Mouse (Mus musculus) ES-Bruce4 (cell line): ENCODE measurements around the gene Gm49416. TPM values are rescaled to one million over a fixed set of nuclear protein-coding genes. Genes with fewer than 3 reads are reported as not detected.
A peak's percentile ranks its signal among the peaks of the same experiment; 100 is the strongest.

Experiments used
- H3K27ac ChIP-seq: 2 replicates; pipeline ENCODE4 v1.5.1; 2012; ENCODE audit warnings: low read length, inconsistent platforms; ENCODE audit not compliant: insufficient read depth
- H3K27me3 ChIP-seq: 2 replicates; pipeline ENCODE4 v1.6.1; 2012; ENCODE audit warnings: mild to moderate bottlenecking, low read length, inconsistent platforms; ENCODE audit not compliant: control insufficient read depth, poor library complexity, insufficient read depth, severe bottlenecking
- H3K36me3 ChIP-seq: 2 replicates; pipeline ENCODE4 v1.6.1; 2012; ENCODE audit warnings: inconsistent platforms, mild to moderate bottlenecking, low read length, moderate library complexity; ENCODE audit not compliant: control insufficient read depth, poor library complexity, insufficient read depth, severe bottlenecking
- H3K4me1 ChIP-seq: one replicate; pipeline ENCODE4 v1.8.1; 2011; ENCODE audit warnings: low read length; ENCODE audit not compliant: control insufficient read depth, insufficient read depth
- H3K4me3 ChIP-seq: 2 replicates; pipeline ENCODE4 v1.5.1; 2011; ENCODE audit warnings: low read depth, mild to moderate bottlenecking, low read length
- H3K9ac ChIP-seq: 2 replicates; pipeline ENCODE4 v1.6.1; 2012; ENCODE audit warnings: low read depth, mild to moderate bottlenecking, inconsistent platforms; ENCODE audit not compliant: poor library complexity, severe bottlenecking
- H3K9me3 ChIP-seq: replicated peaks from 2 replicates; pipeline ENCODE4 v1.6.1; 2012; ENCODE audit warnings: mild to moderate bottlenecking, low read length, inconsistent platforms; ENCODE audit not compliant: control insufficient read depth, poor library complexity, insufficient read depth, severe bottlenecking
- CTCF ChIP-seq: IDR thresholded peaks from one replicate; pipeline ENCODE4 v1.8.1; 2011; ENCODE audit warnings: low read depth, low read length
- EP300 ChIP-seq: IDR thresholded peaks from 2 replicates; pipeline ENCODE4 v1.6.1; 2011; ENCODE audit warnings: low read depth, low read length; ENCODE audit not compliant: insufficient read depth
- POLR2A ChIP-seq: IDR thresholded peaks from one replicate; pipeline ENCODE4 v1.8.1; 2011; ENCODE audit warnings: low read length; ENCODE audit not compliant: insufficient read depth
- polyA plus RNA-seq: library from polyadenylated mRNA; stranded (reverse); fragments of >200 nt; gene quantifications from 2 replicates; pipeline ENCODE4 v1.2.4, GENCODE M21; 2011; ENCODE audit warnings: low read depth; ENCODE audit not compliant: missing spikeins, insufficient read depth, insufficient read length

The Gm49416 gene
- polyA plus RNA-seq, 1 experiment = 11.9 TPM

DNA sequence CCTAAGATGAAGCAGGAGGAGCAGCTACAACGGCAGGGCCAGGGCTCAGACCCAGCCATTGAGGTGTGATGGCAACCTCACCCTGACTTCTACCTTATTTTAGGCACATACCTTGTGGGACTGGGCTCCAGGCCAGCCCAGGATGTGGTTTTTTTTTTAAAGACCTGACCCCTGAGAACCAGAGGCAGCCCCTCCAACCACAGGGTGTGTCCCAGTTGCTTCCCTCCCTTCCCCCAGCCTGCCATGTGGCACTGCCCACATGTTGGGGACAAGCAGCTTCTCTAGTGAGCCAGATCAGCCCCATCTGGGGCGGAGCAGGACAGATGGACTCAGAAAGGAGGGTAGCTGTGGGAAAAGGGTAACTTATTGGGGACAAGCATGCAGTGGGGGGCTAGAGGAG, 38.0 kb downstream of the Gm49416 start:
- TF ChIP-seq EP300 = no peak
- TF ChIP-seq CTCF = no peak
- TF ChIP-seq POLR2A = no peak
- Histone ChIP-seq H3K9ac (no peak overlapping the region), H3K27me3 (no peaks in the 10 kb centered on the region), H3K4me1 (no peaks in the 10 kb centered on the region), H3K27ac (no peak overlapping the region), H3K4me3 (no peak overlapping the region), H3K36me3 (peaks cover 3% of the 10 kb centered on the region; the same call in 1 of the 2 replicates), H3K9me3 (no peaks in the 10 kb centered on the region)

DNA sequence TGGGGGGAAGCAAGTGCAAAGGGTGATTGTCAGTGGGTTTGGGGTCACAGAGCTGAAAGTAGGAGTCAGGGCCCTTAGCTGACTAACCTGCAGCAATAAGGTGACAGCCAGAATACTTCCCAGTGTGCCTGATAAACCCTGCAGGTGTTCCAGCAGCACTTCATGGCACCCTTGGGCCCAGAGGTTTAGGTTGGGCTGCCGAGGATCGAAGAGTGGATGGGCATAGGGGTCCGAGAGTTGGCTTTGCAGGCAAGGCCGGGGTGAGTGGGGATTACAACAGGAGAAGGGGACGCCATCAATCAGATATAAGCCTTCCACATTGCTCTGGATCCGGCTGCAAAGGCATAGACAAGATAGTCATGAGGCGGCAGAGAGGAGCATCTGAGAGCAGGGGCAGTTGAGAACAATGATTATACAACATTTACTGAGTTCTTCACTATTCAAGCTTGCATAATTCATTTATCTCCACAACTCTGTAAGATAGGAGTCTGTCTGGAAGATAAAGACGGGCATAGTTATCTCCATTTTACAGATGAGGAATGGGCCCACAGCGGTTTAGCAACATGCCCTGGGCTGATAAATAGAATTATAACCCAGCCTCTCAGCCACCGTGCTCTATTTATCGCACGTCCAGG, 39.3 kb downstream of the Gm49416 start:
- TF ChIP-seq CTCF (no peak), POLR2A (no peak), EP300 (no peak)
- Histone ChIP-seq H3K9ac (no peak overlapping the region), H3K4me3 (no peak overlapping the region), H3K27me3 (no peaks in the 10 kb centered on the region), H3K36me3 (no peaks in the 10 kb centered on the region), H3K27ac (no peak overlapping the region), H3K9me3 (no peaks in the 10 kb centered on the region), H3K4me1 (no peaks in the 10 kb centered on the region)

- Histone ChIP-seq H3K36me3 (no peaks in the 10 kb centered on the region), H3K9me3 (no peaks in the 10 kb centered on the region), H3K27me3 (no peaks in the 10 kb centered on the region), H3K9ac (peak overlapping the region; percentile 93), H3K4me1 (no peaks in the 10 kb centered on the region), H3K27ac (no peak overlapping the region), H3K4me3 (peak overlapping the region; percentile 63)
- TF ChIP-seq CTCF = no peak
- TF ChIP-seq EP300 = no peak
- no peak for TF ChIP-seq POLR2A
These were observed 40.0 kb downstream of the Gm49416 start for GRCm38 (mm10) chr19:8928689-8929223.

GRCm38 (mm10) chr19:8929224-8930088, 40.7 kb downstream of the Gm49416 start, which contains the start of the genes Rom1 and Eml3:
TSS of gene Rom1 (minus strand) at chr19:8929356.
TSS of gene Eml3 (plus strand) at chr19:8929552.
- no peaks in the 10 kb centered on the region for H3K4me1 ChIP-seq
- H3K9me3 ChIP-seq = no peaks in the 10 kb centered on the region
- H3K4me3 ChIP-seq = peak within 1 kb of the TSS; percentile 63
- H3K9ac ChIP-seq = peak within 1 kb of the TSS; percentile 93
- H3K27ac ChIP-seq = no peak within 1 kb of the TSS
- no peaks in the 10 kb centered on the region for H3K36me3 ChIP-seq
- H3K27me3 ChIP-seq = no peaks in the 10 kb centered on the region
- TF ChIP-seq CTCF = peak; percentile 29
- no peak for TF ChIP-seq POLR2A

DNA sequence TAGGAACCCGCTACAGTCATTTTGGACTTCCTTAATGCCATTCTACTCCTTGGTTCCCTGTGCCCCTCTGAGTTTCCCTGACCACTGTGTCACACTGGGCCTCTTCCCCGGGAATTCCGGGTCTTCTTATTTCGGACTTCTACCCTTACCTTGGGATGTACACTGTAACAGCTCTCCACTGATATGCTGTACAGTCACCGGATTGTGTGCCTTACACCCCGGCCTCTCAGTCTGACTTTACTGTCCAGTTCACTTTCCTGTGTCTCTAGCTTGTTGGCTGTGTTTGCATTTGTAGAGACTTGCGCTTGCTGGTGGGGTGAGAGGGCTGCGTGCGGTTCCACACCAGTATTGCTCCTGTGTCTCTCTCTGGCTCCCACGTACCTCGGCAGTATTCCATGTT, 41.4 kb downstream of the Gm49416 start:
- Histone ChIP-seq H3K4me3 (peak overlapping the region; percentile 63), H3K27me3 (no peaks in the 10 kb centered on the region), H3K36me3 (no peaks in the 10 kb centered on the region), H3K27ac (no peak overlapping the region), H3K9me3 (no peaks in the 10 kb centered on the region), H3K4me1 (no peaks in the 10 kb centered on the region), H3K9ac (peak overlapping the region; percentile 93)
- TF ChIP-seq POLR2A = no peak
- no peak for TF ChIP-seq CTCF
- no peak for TF ChIP-seq EP300
